Mouse (Mus musculus) thymus, adult 2 months (tissue): Measurements from ENCODE around the gene Neu4.

ENCODE experiments used
- CTCF ChIP-seq: fragments of 200-500 bp; IDR thresholded peaks from 2 replicates; pipeline ENCODE4 v1.5.1; 2012; ENCODE audit warnings: mild to moderate bottlenecking, control low read depth, low read length, moderate library complexity, borderline replicate concordance; ENCODE audit not compliant: control insufficient read depth, poor library complexity, insufficient read depth; ENCODE audit errors: extremely low read depth
- POLR2A ChIP-seq: fragments of 200-500 bp; IDR thresholded peaks from 2 replicates; pipeline ENCODE4 v1.6.1; 2012; ENCODE audit warnings: mild to moderate bottlenecking, low read length, control low read depth, moderate library complexity; ENCODE audit not compliant: control insufficient read depth, poor library complexity, insufficient read depth; ENCODE audit errors: extremely low read depth

DNA sequence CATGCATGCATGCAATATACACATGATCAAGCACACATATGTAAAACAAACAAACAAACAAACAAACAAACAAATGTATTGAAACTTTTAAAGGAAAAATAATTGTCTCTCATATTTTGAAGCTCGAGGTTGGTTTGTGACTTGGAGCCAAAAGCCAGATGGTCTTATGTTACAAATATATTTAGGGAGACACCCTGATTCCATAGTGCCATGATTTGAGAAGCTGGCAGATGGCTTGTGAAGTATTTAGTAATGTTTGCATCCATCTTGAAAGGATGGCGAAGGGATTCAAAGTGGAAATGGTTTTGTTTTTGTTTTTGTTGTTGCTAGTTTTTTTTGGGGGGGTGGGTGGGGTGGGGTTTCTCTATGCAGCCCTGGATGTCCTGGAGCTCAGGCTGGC, 19.2 kb upstream of the Neu4 start:
- TF ChIP-seq POLR2A: no peak
- no peak for TF ChIP-seq CTCF
